Mouse (Mus musculus): ENCODE data around the gene Abr. TPM values are rescaled to one million over a fixed set of nuclear protein-coding genes. Genes with fewer than 3 reads are reported as not detected.

Abr gene
- total and polyA plus RNA-seq, 3 experiments = 3.8 to 8.8 TPM; not detected in 1

GRCm38 (mm10) chr11:76630023-76630422, 7.9 kb upstream of the Abr start:
- H3K27me3 ChIP-seq (ENCODE audit: control insufficient read depth in 1 of 2, insufficient read depth in 2 of 2, low read length in 2 of 2) = no peaks in the 10 kb centered on the region; a peak in 1 of 4 replicates
- H3K9ac ChIP-seq (ENCODE audit: control insufficient read depth, low read depth, low read length, poor library complexity, severe bottlenecking) = no peak overlapping the region
- no peak overlapping the region for H3K4me3 ChIP-seq (ENCODE audit: control insufficient read depth in 1 of 2, insufficient read depth in 1 of 2, low read depth in 2 of 2, low read length in 2 of 2)
- no peak overlapping the region for H3K27ac ChIP-seq (ENCODE audit: control insufficient read depth, low read depth, low read length)
- H3K36me3 ChIP-seq (ENCODE audit: control insufficient read depth in 1 of 2, insufficient read depth in 2 of 2, low read length in 2 of 2) = peaks cover 0 to 11% of the 10 kb centered on the region in 2 experiments; a peak in 2 of 4 replicates
- H3K9me3 ChIP-seq (replicated peaks; ENCODE audit: insufficient read depth, low read length) = no peaks in the 10 kb centered on the region
- no peak for DNase-seq (ENCODE audit: low read depth, low spot score)
- H3K79me2 ChIP-seq (ENCODE audit: control insufficient read depth, insufficient read depth, low read length, poor library complexity) = no peaks in the 10 kb centered on the region
- H3K4me1 ChIP-seq (ENCODE audit: control insufficient read depth in 1 of 2, insufficient read depth in 2 of 2, low read length in 2 of 2) = peaks cover 0 to 11% of the 10 kb centered on the region in 2 experiments; a peak in 2 of 4 replicates
- no peak for TF ChIP-seq UBTF (IDR thresholded peaks at IDR 0.05; ENCODE audit: borderline replicate concordance, insufficient read depth, low read depth, low read length)
- TF ChIP-seq JUND (IDR thresholded peaks at IDR 0.05; ENCODE audit: low read depth, low read length) = no peak
- no peak for TF ChIP-seq GABPA (IDR thresholded peaks at IDR 0.05; ENCODE audit: low read depth, low read length)
- no peak for TF ChIP-seq MYC (IDR thresholded peaks at IDR 0.05; ENCODE audit: low read depth, low read length)
- TF ChIP-seq CTCF (IDR thresholded peaks at IDR 0.05 in 2 of 3, conservative IDR thresholded peaks at IDR 0.05 in 1 of 3; ENCODE audit: control insufficient read depth in 1 of 3, insufficient read depth in 1 of 3, low read depth in 2 of 3, low read length in 3 of 3, poor library complexity in 1 of 3, severe bottlenecking in 1 of 3) = no peak
- no peak for TF ChIP-seq GATA1 (IDR thresholded peaks at IDR 0.05; ENCODE audit: low read depth, low read length)
- TF ChIP-seq TBP (IDR thresholded peaks at IDR 0.05; ENCODE audit: low read depth, low read length) = no peak
- TF ChIP-seq POLR2AphosphoS2 (IDR thresholded peaks at IDR 0.05; ENCODE audit: low read length) = no peak
- no peak for TF ChIP-seq MYB (IDR thresholded peaks at IDR 0.05; ENCODE audit: low read depth, low read length)
- TF ChIP-seq MAX (IDR thresholded peaks at IDR 0.05; ENCODE audit: low read length) = no peak
- no peak for TF ChIP-seq HCFC1 (IDR thresholded peaks at IDR 0.05; ENCODE audit: low read depth, low read length)
- no peak for TF ChIP-seq RCOR1 (IDR thresholded peaks at IDR 0.05; ENCODE audit: low read depth, low read length)
- no peak for TF ChIP-seq ZC3H11A (IDR thresholded peaks at IDR 0.05; ENCODE audit: low read depth, low read length)
- TF ChIP-seq SIN3A (IDR thresholded peaks at IDR 0.05; ENCODE audit: low read length) = no peak
- no peak for TF ChIP-seq BHLHE40 (IDR thresholded peaks at IDR 0.05; ENCODE audit: borderline replicate concordance, low read depth, low read length)
- no peak for TF ChIP-seq E2F4 (IDR thresholded peaks at IDR 0.05; ENCODE audit: borderline replicate concordance, low read depth, low read length)
- no peak for TF ChIP-seq USF2 (IDR thresholded peaks at IDR 0.05; ENCODE audit: borderline replicate concordance in 1 of 2, insufficient read depth in 1 of 2, low read depth in 1 of 2, low read length in 2 of 2)
- TF ChIP-seq POLR2AphosphoS5 (IDR thresholded peaks at IDR 0.05; ENCODE audit: borderline replicate concordance, low read depth, low read length) = no peak
- no peak for TF ChIP-seq MEF2A (IDR thresholded peaks at IDR 0.05; ENCODE audit: extremely low read depth, insufficient replicate concordance, low read depth, low read length, poor library complexity, severe bottlenecking)

DNA sequence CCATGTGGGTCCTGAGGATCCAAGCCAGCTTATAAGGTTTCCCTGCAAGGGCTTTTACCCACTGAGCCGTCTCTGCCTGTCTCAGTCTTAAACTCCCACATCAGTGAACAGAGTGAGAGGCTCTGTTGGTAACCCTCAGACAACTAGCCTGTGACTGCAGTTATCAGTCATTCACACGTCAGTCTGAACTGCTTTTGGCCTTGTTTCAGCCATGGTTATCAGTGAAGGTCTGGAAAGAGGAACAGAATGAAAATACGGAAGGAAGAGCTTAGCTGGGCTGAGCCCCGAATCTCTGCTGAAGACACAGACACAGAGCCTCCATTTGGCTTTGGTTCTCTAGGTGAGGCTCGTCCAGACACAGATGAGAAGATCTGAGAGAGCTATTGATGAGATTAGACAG, 6.5 kb upstream of the Abr start:
- peak overlapping the region; percentile 6; the same call in 1 of the 2 replicates for H3K27ac ChIP-seq (ENCODE audit: control insufficient read depth, low read depth, low read length)
- DNase-seq (ENCODE audit: low read depth, low spot score) = peak; percentile 97
- H3K27me3 ChIP-seq (ENCODE audit: control insufficient read depth in 1 of 2, insufficient read depth in 2 of 2, low read length in 2 of 2) = no peaks in the 10 kb centered on the region
- no peak for TF ChIP-seq USF1 (IDR thresholded peaks at IDR 0.05; ENCODE audit: low read depth, low read length)
- no peak for TF ChIP-seq NELFE (IDR thresholded peaks at IDR 0.05; ENCODE audit: low read depth, low read length)
- no peak for TF ChIP-seq RAD21 (IDR thresholded peaks at IDR 0.05; ENCODE audit: low read depth, low read length)
- TF ChIP-seq MYB (IDR thresholded peaks at IDR 0.05; ENCODE audit: low read depth, low read length) = no peak
- no peak for TF ChIP-seq ZNF384 (IDR thresholded peaks at IDR 0.05; ENCODE audit: low read depth, low read length)
- no peak for TF ChIP-seq ZKSCAN1 (IDR thresholded peaks at IDR 0.05; ENCODE audit: low read depth, low read length)
- TF ChIP-seq JUND (IDR thresholded peaks at IDR 0.05; ENCODE audit: low read depth, low read length) = no peak
- no peak for TF ChIP-seq CHD1 (IDR thresholded peaks at IDR 0.05; ENCODE audit: low read depth, low read length)
- TF ChIP-seq ZC3H11A (IDR thresholded peaks at IDR 0.05; ENCODE audit: low read depth, low read length) = no peak
- peak; percentile 56 for TF ChIP-seq TAL1 (IDR thresholded peaks at IDR 0.05; ENCODE audit: low read length)
- no peak for TF ChIP-seq POLR2AphosphoS5 (IDR thresholded peaks at IDR 0.05; ENCODE audit: borderline replicate concordance, low read depth, low read length)
- TF ChIP-seq UBTF (IDR thresholded peaks at IDR 0.05; ENCODE audit: borderline replicate concordance, insufficient read depth, low read depth, low read length) = no peak
- TF ChIP-seq GABPA (IDR thresholded peaks at IDR 0.05; ENCODE audit: low read depth, low read length) = no peak
- TF ChIP-seq TCF12 (IDR thresholded peaks at IDR 0.05; ENCODE audit: low read depth, low read length) = peak; percentile 92
- peak; percentile 99 for TF ChIP-seq RCOR1 (IDR thresholded peaks at IDR 0.05; ENCODE audit: low read depth, low read length)
- peak; percentile 93 to 99 for TF ChIP-seq EP300 (IDR thresholded peaks at IDR 0.05; ENCODE audit: low read depth in 1 of 2, low read length in 2 of 2)
- TF ChIP-seq POLR2AphosphoS2 (IDR thresholded peaks at IDR 0.05; ENCODE audit: low read length) = no peak
- TF ChIP-seq SIN3A (IDR thresholded peaks at IDR 0.05; ENCODE audit: low read length) = peak; percentile 82
- no peak for TF ChIP-seq CTCF (IDR thresholded peaks at IDR 0.05 in 2 of 3, conservative IDR thresholded peaks at IDR 0.05 in 1 of 3; ENCODE audit: control insufficient read depth in 1 of 3, insufficient read depth in 1 of 3, low read depth in 2 of 3, low read length in 3 of 3, poor library complexity in 1 of 3, severe bottlenecking in 1 of 3)
- no peak for TF ChIP-seq MXI1 (IDR thresholded peaks at IDR 0.05; ENCODE audit: low read depth, low read length)

More for the DNA sequence above, 6.5 kb upstream of the Abr start:
- H3K9me3 ChIP-seq (replicated peaks; ENCODE audit: insufficient read depth, low read length) = no peaks in the 10 kb centered on the region
- H3K4me1 ChIP-seq (ENCODE audit: control insufficient read depth in 1 of 2, insufficient read depth in 2 of 2, low read length in 2 of 2) = peaks cover 0 to 11% of the 10 kb centered on the region in 2 experiments; a peak in 2 of 4 replicates
- H3K79me2 ChIP-seq (ENCODE audit: control insufficient read depth, insufficient read depth, low read length, poor library complexity) = no peaks in the 10 kb centered on the region
- H3K36me3 ChIP-seq (ENCODE audit: control insufficient read depth in 1 of 2, insufficient read depth in 2 of 2, low read length in 2 of 2) = peaks cover 0 to 11% of the 10 kb centered on the region in 2 experiments; a peak in 2 of 4 replicates
- no peak overlapping the region for H3K9ac ChIP-seq (ENCODE audit: control insufficient read depth, low read depth, low read length, poor library complexity, severe bottlenecking)
- no peak overlapping the region for H3K4me3 ChIP-seq (ENCODE audit: control insufficient read depth in 1 of 2, insufficient read depth in 1 of 2, low read depth in 2 of 2, low read length in 2 of 2)

Measured in MEL (cell line).